Mouse (Mus musculus): ENCODE results near the gene Tmem179b. TPM values are rescaled to one million over a fixed set of nuclear protein-coding genes. Genes with fewer than 3 reads are reported as not detected.

Tmem179b gene
- polyA plus RNA-seq, 1 experiment, result 87.9 TPM

- WGBS, result 84% methylated on average over 2 of the region's 2 CpGs
- no peak for DNase-seq (ENCODE audit: low read depth in 1 of 2, low spot score in 2 of 2)
- no peak overlapping the region for H3K4me3 ChIP-seq (ENCODE audit: extremely low read depth, insufficient read depth, insufficient read length)
- no peak for TF ChIP-seq CTCF (IDR thresholded peaks at IDR 0.05; ENCODE audit: extremely low read depth, insufficient read depth, insufficient read length, insufficient replicate concordance)
- TF ChIP-seq POLR2A (IDR thresholded peaks at IDR 0.05; ENCODE audit: low read depth, low read length), result no peak
- H3K36me3 ChIP-seq (ENCODE audit: control insufficient read depth, insufficient read depth, low read length), result peaks cover 47% of the 10 kb centered on the region
- H3K27me3 ChIP-seq (ENCODE audit: control insufficient read depth, insufficient read depth, low read length), result no peaks in the 10 kb centered on the region
- H3K4me1 ChIP-seq (ENCODE audit: control insufficient read depth, insufficient read depth, insufficient read length), result 0 out of 2 replicates have a peak, but pooled peaks cover under 1% of the 10 kb centered on the region
- H3K27ac ChIP-seq (ENCODE audit: insufficient read depth, low read length), result no peak overlapping the region
Measured at GRCm38 (mm10) chr19:8747368-8747767, 26.9 kb downstream of the Tmem179b start.

DNA sequence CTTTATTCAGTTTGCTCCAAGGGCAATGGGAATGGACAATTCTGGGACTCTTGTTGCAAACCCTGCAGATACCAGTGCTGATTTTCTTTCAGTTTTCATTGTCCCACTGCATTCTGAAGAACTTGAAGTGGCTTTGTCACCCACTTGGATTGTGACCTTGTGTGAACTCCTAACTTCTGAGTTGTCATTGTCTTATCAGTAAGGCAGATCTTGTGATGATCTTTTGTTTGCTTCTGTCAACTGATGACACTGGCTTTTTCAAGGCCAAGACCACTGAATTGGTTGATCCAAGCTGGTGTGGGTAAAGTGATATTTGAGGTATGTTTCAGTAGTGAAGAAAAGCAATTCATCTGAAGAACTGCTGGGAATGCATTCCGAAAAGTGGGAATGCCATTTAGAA lies 28.9 kb downstream of the Tmem179b start:
- DNase-seq (ENCODE audit: low read depth in 1 of 2, low spot score in 2 of 2), result no peak
- Histone ChIP-seq H3K27ac (ENCODE audit: insufficient read depth, low read length) (no peak overlapping the region), H3K27me3 (ENCODE audit: control insufficient read depth, insufficient read depth, low read length) (no peaks in the 10 kb centered on the region), H3K4me1 (ENCODE audit: control insufficient read depth, insufficient read depth, insufficient read length) (peaks cover 4% of the 10 kb centered on the region; the same call in 1 of the 2 replicates), H3K4me3 (ENCODE audit: extremely low read depth, insufficient read depth, insufficient read length) (no peak overlapping the region), H3K36me3 (ENCODE audit: control insufficient read depth, insufficient read depth, low read length) (peaks cover 40% of the 10 kb centered on the region)
- 93% methylated on average over 1 of the region's 1 CpGs for WGBS
- TF ChIP-seq CTCF (IDR thresholded peaks at IDR 0.05; ENCODE audit: extremely low read depth, insufficient read depth, insufficient read length, insufficient replicate concordance), result no peak
- TF ChIP-seq POLR2A (IDR thresholded peaks at IDR 0.05; ENCODE audit: low read depth, low read length), result no peak

- 5% methylated on average over 14 of the region's 14 CpGs for WGBS
- no peaks in the 10 kb centered on the region for H3K27me3 ChIP-seq (ENCODE audit: control insufficient read depth, insufficient read depth, low read length)
Measured at GRCm38 (mm10) chr19:8742176-8742575, 32.1 kb downstream of the Tmem179b start.

DNA sequence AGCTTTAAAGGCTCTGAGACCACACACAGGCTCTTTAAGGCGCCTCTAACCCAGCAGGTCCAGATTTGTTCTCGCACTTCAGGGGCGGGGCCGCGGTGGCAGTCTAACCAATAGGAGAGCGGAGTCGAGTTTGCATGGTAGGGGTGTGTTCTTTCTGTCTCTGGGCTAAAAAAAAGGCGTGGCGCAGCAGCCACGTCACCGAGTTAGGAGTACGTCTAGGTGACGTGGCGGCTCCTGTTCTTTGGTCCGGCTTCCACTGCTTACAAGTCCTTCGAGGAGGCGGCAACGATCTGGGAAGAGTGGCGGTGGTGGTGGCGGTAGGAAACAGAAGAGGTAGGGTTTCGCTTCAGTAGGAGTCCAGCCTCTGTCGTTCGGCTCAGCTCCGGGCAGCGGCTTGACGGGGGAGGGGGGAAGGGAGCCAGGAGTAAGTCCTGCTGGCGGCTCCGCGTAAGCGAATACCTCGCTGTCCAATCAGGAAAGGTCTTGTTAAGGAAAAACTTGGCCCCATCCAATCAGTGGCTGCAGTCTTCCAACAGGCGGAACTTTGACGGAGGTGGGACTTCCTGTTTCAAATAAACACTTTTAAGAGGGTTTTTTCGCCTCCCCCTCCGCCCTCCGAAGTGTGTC lies 32.9 kb downstream of the Tmem179b start, which contains the start of gene Stx5a:
Gene Stx5a, plus strand, starts transcription at position 171 of the 627 bp plus-strand sequence.
- Histone ChIP-seq H3K36me3 (ENCODE audit: control insufficient read depth, insufficient read depth, low read length) (peaks cover 26% of the 10 kb centered on the region), H3K4me1 (ENCODE audit: control insufficient read depth, insufficient read depth, insufficient read length) (peaks cover 4% of the 10 kb centered on the region; the same call in 1 of the 2 replicates), H3K27me3 (ENCODE audit: control insufficient read depth, insufficient read depth, low read length) (no peaks in the 10 kb centered on the region), H3K27ac (ENCODE audit: insufficient read depth, low read length) (peak within 1 kb of the TSS; percentile 99), H3K4me3 (ENCODE audit: extremely low read depth, insufficient read depth, insufficient read length) (peak within 1 kb of the TSS; percentile 96)
- no peak for TF ChIP-seq CTCF (IDR thresholded peaks at IDR 0.05; ENCODE audit: extremely low read depth, insufficient read depth, insufficient read length, insufficient replicate concordance)
- TF ChIP-seq POLR2A (IDR thresholded peaks at IDR 0.05; ENCODE audit: low read depth, low read length), result no peak; the same call in none of the 2 replicates
- under 1% methylated on average over 36 of the region's 36 CpGs for WGBS
- DNase-seq (ENCODE audit: low read depth in 1 of 2, low spot score in 2 of 2), result peak; percentile 93 to 97

More at GRCm38 (mm10) chr19:8742176-8742575, 32.1 kb downstream of the Tmem179b start:
- no peak for DNase-seq (ENCODE audit: low read depth in 1 of 2, low spot score in 2 of 2)
- TF ChIP-seq CTCF (IDR thresholded peaks at IDR 0.05; ENCODE audit: extremely low read depth, insufficient read depth, insufficient read length, insufficient replicate concordance), result no peak
- Histone ChIP-seq H3K4me3 (ENCODE audit: extremely low read depth, insufficient read depth, insufficient read length) (peak overlapping the region; percentile 96), H3K27ac (ENCODE audit: insufficient read depth, low read length) (peak overlapping the region; percentile 86), H3K4me1 (ENCODE audit: control insufficient read depth, insufficient read depth, insufficient read length) (peaks cover 4% of the 10 kb centered on the region; the same call in 1 of the 2 replicates), H3K36me3 (ENCODE audit: control insufficient read depth, insufficient read depth, low read length) (peaks cover 30% of the 10 kb centered on the region)

DNA sequence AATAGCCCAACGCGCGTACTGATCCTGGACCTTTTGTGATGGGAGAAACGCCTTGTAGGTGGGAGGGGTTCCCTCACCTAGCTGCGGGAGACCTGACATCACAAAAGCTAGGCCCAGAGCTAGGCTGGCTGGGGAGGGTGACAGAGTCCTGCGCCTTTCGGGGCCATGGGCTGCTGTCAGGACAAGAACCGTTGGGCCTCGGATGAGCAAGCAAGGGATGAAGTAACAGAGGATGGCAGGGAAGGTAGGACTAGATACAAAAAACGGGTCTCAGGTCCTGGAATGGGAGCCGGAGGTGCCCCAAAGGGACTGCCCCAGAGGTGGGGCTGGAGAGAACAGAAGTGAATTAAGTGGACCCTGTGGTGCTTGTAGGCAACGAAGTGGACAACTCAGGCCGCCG lies 33.7 kb downstream of the Tmem179b start, which contains the start of gene 1700092M07Rik:
Gene 1700092M07Rik, plus strand, starts transcription at position 116 of the 400 bp plus-strand sequence.
- WGBS, result 85% methylated on average over 14 of the region's 14 CpGs
- peaks cover 25% of the 10 kb centered on the region for H3K36me3 ChIP-seq (ENCODE audit: control insufficient read depth, insufficient read depth, low read length)

GRCm38 (mm10) chr19:8739646-8740045 lies 34.6 kb downstream of the Tmem179b start:
- 94% methylated on average over 6 of the region's 6 CpGs for WGBS
- H3K36me3 ChIP-seq (ENCODE audit: control insufficient read depth, insufficient read depth, low read length), result peaks cover 19% of the 10 kb centered on the region
- no peak overlapping the region for H3K27ac ChIP-seq (ENCODE audit: insufficient read depth, low read length)
- TF ChIP-seq CTCF (IDR thresholded peaks at IDR 0.05; ENCODE audit: extremely low read depth, insufficient read depth, insufficient read length, insufficient replicate concordance) (no peak), POLR2A (IDR thresholded peaks at IDR 0.05; ENCODE audit: low read depth, low read length) (no peak)
- H3K27me3 ChIP-seq (ENCODE audit: control insufficient read depth, insufficient read depth, low read length), result no peaks in the 10 kb centered on the region
- H3K4me1 ChIP-seq (ENCODE audit: control insufficient read depth, insufficient read depth, insufficient read length), result peaks cover 4% of the 10 kb centered on the region
- no peak for DNase-seq (ENCODE audit: low read depth in 1 of 2, low spot score in 2 of 2)
- H3K4me3 ChIP-seq (ENCODE audit: extremely low read depth, insufficient read depth, insufficient read length), result no peak overlapping the region

More for the DNA sequence above, 33.7 kb downstream of the Tmem179b start, which contains the start of gene 1700092M07Rik:
- peak within 1 kb of the TSS; percentile 99 for H3K27ac ChIP-seq (ENCODE audit: insufficient read depth, low read length)
- peaks cover 4% of the 10 kb centered on the region; the same call in 1 of the 2 replicates for H3K4me1 ChIP-seq (ENCODE audit: control insufficient read depth, insufficient read depth, insufficient read length)
- no peak for DNase-seq (ENCODE audit: low read depth in 1 of 2, low spot score in 2 of 2)
- H3K27me3 ChIP-seq (ENCODE audit: control insufficient read depth, insufficient read depth, low read length), result no peaks in the 10 kb centered on the region
- H3K4me3 ChIP-seq (ENCODE audit: extremely low read depth, insufficient read depth, insufficient read length), result peak within 1 kb of the TSS; percentile 96
- TF ChIP-seq POLR2A (IDR thresholded peaks at IDR 0.05; ENCODE audit: low read depth, low read length), result no peak
- no peak for TF ChIP-seq CTCF (IDR thresholded peaks at IDR 0.05; ENCODE audit: extremely low read depth, insufficient read depth, insufficient read length, insufficient replicate concordance)

- H3K27me3 ChIP-seq (ENCODE audit: control insufficient read depth, insufficient read depth, low read length), result no peaks in the 10 kb centered on the region
- WGBS, result 91% methylated on average over 7 of the region's 7 CpGs
- H3K4me3 ChIP-seq (ENCODE audit: extremely low read depth, insufficient read depth, insufficient read length), result no peak overlapping the region
- no peak overlapping the region for H3K27ac ChIP-seq (ENCODE audit: insufficient read depth, low read length)
- TF ChIP-seq CTCF (IDR thresholded peaks at IDR 0.05; ENCODE audit: extremely low read depth, insufficient read depth, insufficient read length, insufficient replicate concordance), result no peak
- TF ChIP-seq POLR2A (IDR thresholded peaks at IDR 0.05; ENCODE audit: low read depth, low read length), result no peak
- no peak for DNase-seq (ENCODE audit: low read depth in 1 of 2, low spot score in 2 of 2)
- H3K4me1 ChIP-seq (ENCODE audit: control insufficient read depth, insufficient read depth, insufficient read length), result peaks cover 4% of the 10 kb centered on the region
- H3K36me3 ChIP-seq (ENCODE audit: control insufficient read depth, insufficient read depth, low read length), result peaks cover 19% of the 10 kb centered on the region
Measured at GRCm38 (mm10) chr19:8738911-8739310, 35.4 kb downstream of the Tmem179b start.
